Mouse (Mus musculus) stomach, embryonic 14.5 days (tissue): ENCODE data around the gene Gast. TPM values are rescaled to one million over a fixed set of nuclear protein-coding genes. Genes with fewer than 3 reads are reported as not detected.
A peak's percentile ranks its signal among the peaks of the same experiment; 100 is the strongest.

Experiments
- ATAC-seq: fragments of 200-750 bp; cut with Nextera tagmentation; 2 replicates; pipeline ENCODE4 v1.8.0; 2017; ENCODE audit warnings: low read depth, moderate TSS enrichment; ENCODE audit not compliant: insufficient number of reproducible peaks, insufficient read depth, low FRiP score
- H3K27ac ChIP-seq: fragments of 300-500 bp; sonication (generic); 2 replicates; pipeline ENCODE4 v1.5.1; 2014; ENCODE audit warnings: mild to moderate bottlenecking, low read length, moderate library complexity, mixed read lengths
- H3K27me3 ChIP-seq: fragments of 300-500 bp; sonication (generic); 2 replicates; pipeline ENCODE4 v1.6.1; 2014; ENCODE audit warnings: low read length, control low read depth, mixed read lengths; ENCODE audit not compliant: control insufficient read depth, insufficient read depth
- H3K36me3 ChIP-seq: fragments of 300-500 bp; sonication (generic); 2 replicates; pipeline ENCODE4 v1.6.1; 2014; ENCODE audit warnings: mild to moderate bottlenecking, control low read depth, low read length, moderate library complexity, mixed read lengths; ENCODE audit not compliant: control insufficient read depth, insufficient read depth
- H3K4me1 ChIP-seq: fragments of 300-500 bp; sonication (generic); 2 replicates; pipeline ENCODE4 v1.6.1; 2014; ENCODE audit warnings: low read length, control low read depth, mixed read lengths; ENCODE audit not compliant: control insufficient read depth, insufficient read depth
- H3K4me2 ChIP-seq: fragments of 300-500 bp; sonication (generic); replicated peaks from 2 replicates; pipeline ENCODE4 v1.6.1; 2014; ENCODE audit warnings: low read depth, low read length, control low read depth
- H3K4me3 ChIP-seq: fragments of 300-500 bp; sonication (generic); 2 replicates; pipeline ENCODE4 v1.5.1; 2014; ENCODE audit warnings: low read depth, low read length, control low read depth
- H3K9ac ChIP-seq: fragments of 300-500 bp; sonication (generic); replicated peaks from 2 replicates; pipeline ENCODE4 v1.6.1; 2014; ENCODE audit warnings: low read depth, mild to moderate bottlenecking, control low read depth, low read length, moderate library complexity, mixed read lengths
- H3K9me3 ChIP-seq: fragments of 300-500 bp; sonication (generic); 2 replicates; pipeline ENCODE4 v1.6.1; 2016; ENCODE audit warnings: low read depth, low read length, control low read depth; ENCODE audit not compliant: control insufficient read depth
- WGBS: fragments of 180-500 bp; shearing (Covaris S2); extraction: QIAGEN DNeasy Blood & Tissue Kit; methylation state at CpG from one replicate; pipeline ENCODE4 v1.1.7; 2014; 5-methylcytosine and 5-hydroxymethylcytosine counted together
- polyA plus RNA-seq: library from polyadenylated mRNA; unstranded; fragments of >200 nt; fragmentation: Nextera tagmentation; extraction: Ambion mirVana; gene quantifications from 2 replicates; pipeline ENCODE4 v1.2.1, GENCODE M21; 2014

Gast gene
- polyA plus RNA-seq, 1 experiment from 2014 or later, result 6.9 TPM

GRCm38 (mm10) chr11:100335731-100336130 is 1.5 kb downstream of the Gast start:
- no peak for ATAC-seq
- H3K4me1 ChIP-seq, result peaks cover 5% of the 10 kb centered on the region; the same call in 1 of the 2 replicates
- WGBS, result 21% methylated on average over 3 of the region's 3 CpGs
- no peaks in the 10 kb centered on the region for H3K36me3 ChIP-seq
- H3K4me3 ChIP-seq, result no peak overlapping the region
- H3K9ac ChIP-seq, result no peak overlapping the region
- no peak overlapping the region for H3K27ac ChIP-seq
- H3K4me2 ChIP-seq, result no peak overlapping the region
- H3K27me3 ChIP-seq, result no peaks in the 10 kb centered on the region
- no peaks in the 10 kb centered on the region for H3K9me3 ChIP-seq

GRCm38 (mm10) chr11:100344269-100344668 is 10.1 kb downstream of the Gast start:
- Histone ChIP-seq H3K9me3 (no peaks in the 10 kb centered on the region), H3K9ac (no peak overlapping the region), H3K4me3 (no peak overlapping the region), H3K27me3 (no peaks in the 10 kb centered on the region), H3K4me2 (no peak overlapping the region), H3K27ac (no peak overlapping the region), H3K4me1 (no peaks in the 10 kb centered on the region), H3K36me3 (no peaks in the 10 kb centered on the region)
- 88% methylated on average over 10 of the region's 10 CpGs for WGBS
- no peak for ATAC-seq

- Histone ChIP-seq H3K4me3 (no peak overlapping the region), H3K27ac (no peak overlapping the region), H3K4me1 (peaks cover 3% of the 10 kb centered on the region; the same call in 1 of the 2 replicates), H3K4me2 (no peak overlapping the region), H3K36me3 (no peaks in the 10 kb centered on the region), H3K9ac (no peak overlapping the region), H3K27me3 (peaks cover 10% of the 10 kb centered on the region; the same call in 1 of the 2 replicates), H3K9me3 (no peaks in the 10 kb centered on the region)
- no peak for ATAC-seq
- 31% methylated on average over 10 of the region's 10 CpGs for WGBS
Observed at GRCm38 (mm10) chr11:100352076-100352857, 18.1 kb downstream of the Gast start.

- 0 out of 2 replicates have a peak, but pooled peaks have one; percentile 37 for ATAC-seq
- Histone ChIP-seq H3K9me3 (no peaks in the 10 kb centered on the region), H3K27ac (no peak overlapping the region), H3K36me3 (no peaks in the 10 kb centered on the region), H3K4me3 (peak overlapping the region; percentile 64), H3K27me3 (peaks cover 10% of the 10 kb centered on the region; the same call in 1 of the 2 replicates), H3K4me2 (peak overlapping the region; percentile 100), H3K9ac (peak overlapping the region; percentile 30; the same call in 1 of the 2 replicates), H3K4me1 (peaks cover 3% of the 10 kb centered on the region; the same call in 1 of the 2 replicates)
- WGBS, result 1% methylated on average over 50 of the region's 54 CpGs
Observed at GRCm38 (mm10) chr11:100355151-100355951, 21.1 kb downstream of the Gast start.

GRCm38 (mm10) chr11:100355972-100356818 is 22.0 kb downstream of the Gast start, which contains the start of gene Hap1:
Gene Hap1 (minus strand): TSS chr11:100356128.
- Histone ChIP-seq H3K4me1 (peaks cover 3% of the 10 kb centered on the region; the same call in 1 of the 2 replicates), H3K9me3 (no peaks in the 10 kb centered on the region), H3K27ac (no peak within 1 kb of the TSS), H3K9ac (peak within 1 kb of the TSS; percentile 30; the same call in 1 of the 2 replicates), H3K4me2 (peak within 1 kb of the TSS; percentile 100), H3K4me3 (peak within 1 kb of the TSS; percentile 64), H3K36me3 (no peaks in the 10 kb centered on the region), H3K27me3 (peaks cover 10% of the 10 kb centered on the region; the same call in 1 of the 2 replicates)
- 1% methylated on average over 49 of the region's 49 CpGs for WGBS
- ATAC-seq, result peak; percentile 30

GRCm38 (mm10) chr11:100356819-100357211 is 22.6 kb downstream of the Gast start:
- Histone ChIP-seq H3K4me3 (peak overlapping the region; percentile 64; the same call in 1 of the 2 replicates), H3K9ac (no peak overlapping the region), H3K9me3 (no peaks in the 10 kb centered on the region), H3K27me3 (peaks cover 10% of the 10 kb centered on the region; the same call in 1 of the 2 replicates), H3K4me1 (peaks cover 3% of the 10 kb centered on the region; the same call in 1 of the 2 replicates), H3K27ac (no peak overlapping the region), H3K4me2 (peak overlapping the region; percentile 100), H3K36me3 (no peaks in the 10 kb centered on the region)
- ATAC-seq, result no peak
- WGBS, result 17% methylated on average over 9 of the region's 9 CpGs

GRCm38 (mm10) chr11:100357408-100357807 is 23.2 kb downstream of the Gast start:
- Histone ChIP-seq H3K36me3 (no peaks in the 10 kb centered on the region), H3K9ac (no peak overlapping the region), H3K27me3 (peaks cover 10% of the 10 kb centered on the region; the same call in 1 of the 2 replicates), H3K4me3 (no peak overlapping the region), H3K4me1 (peaks cover 3% of the 10 kb centered on the region; the same call in 1 of the 2 replicates), H3K4me2 (no peak overlapping the region), H3K27ac (no peak overlapping the region), H3K9me3 (no peaks in the 10 kb centered on the region)
- 56% methylated on average over 5 of the region's 5 CpGs for WGBS
- no peak for ATAC-seq
